Mouse (Mus musculus) adrenal gland, adult (tissue): ENCODE measurements around the gene Arpp21.

ENCODE experiments used
- DNase-seq, 2 experiments: peaks; one replicate each; pipeline ENCODE4 v3.0.0; 2022 to 2023; ENCODE audit warnings: low spot score in 1 of 2; ENCODE audit not compliant: inconsistent age in 2 of 2

The Arpp21 gene

GRCm38 (mm10) chr9:112182738-112183137, 53.0 kb downstream of the Arpp21 start:
- no peak for DNase-seq

DNA sequence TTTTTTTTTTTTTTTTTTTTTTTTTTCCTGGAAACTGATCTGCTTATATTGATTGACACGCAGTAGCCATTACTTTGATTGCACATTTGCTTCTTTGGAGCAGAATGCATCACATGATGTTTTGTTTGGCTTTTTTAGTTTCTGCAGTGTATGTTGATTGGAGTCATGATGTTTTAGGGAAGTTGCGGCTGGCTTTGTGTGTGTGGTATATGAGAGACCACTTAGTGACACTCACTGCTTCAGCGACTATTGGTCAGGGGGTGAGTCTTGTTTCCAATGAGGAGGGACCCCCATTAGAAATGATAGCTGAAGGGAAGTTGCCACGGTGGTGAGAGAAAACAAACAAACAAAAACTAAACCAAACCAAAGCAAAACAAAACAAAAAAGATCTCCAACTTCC, 55.7 kb downstream of the Arpp21 start:
- DNase-seq = no peak

DNA sequence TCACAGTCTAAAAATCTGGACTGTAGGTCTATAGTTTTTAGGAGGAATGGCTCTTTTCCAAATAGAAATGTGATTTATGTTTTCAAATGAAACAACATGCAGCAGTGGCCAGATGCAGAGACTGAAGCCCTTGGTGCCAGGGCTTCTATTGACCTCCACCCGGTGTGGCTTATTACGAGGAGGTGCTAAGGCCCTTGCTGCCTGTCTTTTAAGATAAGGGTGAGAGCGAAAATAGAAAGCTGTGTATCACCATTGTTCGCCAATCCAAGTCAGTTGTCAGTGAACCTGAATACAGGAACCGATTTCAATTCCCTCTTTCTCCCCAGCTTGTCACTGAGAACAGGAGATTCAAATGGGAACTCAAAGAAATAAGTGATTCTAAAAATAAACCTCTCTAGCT, 57.3 kb downstream of the Arpp21 start:
- DNase-seq = peak in 1 of 2 experiments; percentile 19

GRCm38 (mm10) chr9:112177569-112177968, 58.2 kb downstream of the Arpp21 start:
- no peak for DNase-seq

GRCm38 (mm10) chr9:112176317-112176716, 59.4 kb downstream of the Arpp21 start:
- peak; percentile 17 to 48 for DNase-seq

DNA sequence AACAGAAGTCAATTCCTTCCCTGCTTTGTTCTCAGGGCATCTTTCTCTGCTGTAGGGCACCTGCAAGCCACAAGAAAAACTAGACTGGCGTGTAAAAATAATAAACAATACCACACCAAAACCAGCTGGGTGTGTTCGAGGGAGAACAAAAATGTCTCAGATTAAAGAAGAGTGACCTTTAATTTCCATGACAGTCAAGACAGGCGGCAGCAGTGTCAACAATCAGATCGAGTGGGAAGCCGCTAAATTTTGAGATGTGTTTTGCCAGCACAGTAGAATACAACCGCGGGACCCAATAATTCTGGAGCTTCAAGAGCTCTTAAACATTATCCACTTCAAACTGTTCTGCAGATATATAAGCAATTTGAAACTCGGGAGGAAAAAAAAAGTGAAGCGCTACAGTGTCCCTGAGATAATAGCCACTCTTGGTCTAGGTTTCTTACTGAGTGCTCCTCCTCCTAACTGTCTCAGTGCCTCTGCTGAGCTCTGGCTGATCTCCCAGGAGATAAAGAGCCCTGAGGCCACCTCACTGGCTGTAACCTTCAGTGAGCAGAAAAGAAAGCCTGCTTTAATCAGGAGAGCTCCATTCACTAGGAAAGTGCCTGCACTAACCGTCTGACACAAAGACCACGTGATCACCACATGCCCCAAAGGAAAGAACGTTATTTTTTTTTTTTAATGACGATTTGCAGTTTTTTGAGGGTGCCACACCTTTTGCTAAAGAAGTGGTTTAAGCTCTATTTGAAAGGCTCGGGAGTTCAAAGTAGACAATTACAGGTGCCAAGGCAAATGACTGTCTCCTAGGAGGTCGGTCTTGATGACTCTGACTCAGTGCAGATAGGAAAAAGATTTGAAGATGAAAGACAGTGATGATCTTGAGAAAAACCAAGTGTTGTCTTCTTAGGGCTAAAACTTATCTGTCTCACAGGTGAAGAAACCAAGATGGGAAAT, 61.1 kb downstream of the Arpp21 start:
- peak; percentile 62 to 83 for DNase-seq

GRCm38 (mm10) chr9:112173778-112174177, 62.0 kb downstream of the Arpp21 start:
- DNase-seq = no peak

GRCm38 (mm10) chr9:112164677-112165076, 71.1 kb downstream of the Arpp21 start:
- no peak for DNase-seq

DNA sequence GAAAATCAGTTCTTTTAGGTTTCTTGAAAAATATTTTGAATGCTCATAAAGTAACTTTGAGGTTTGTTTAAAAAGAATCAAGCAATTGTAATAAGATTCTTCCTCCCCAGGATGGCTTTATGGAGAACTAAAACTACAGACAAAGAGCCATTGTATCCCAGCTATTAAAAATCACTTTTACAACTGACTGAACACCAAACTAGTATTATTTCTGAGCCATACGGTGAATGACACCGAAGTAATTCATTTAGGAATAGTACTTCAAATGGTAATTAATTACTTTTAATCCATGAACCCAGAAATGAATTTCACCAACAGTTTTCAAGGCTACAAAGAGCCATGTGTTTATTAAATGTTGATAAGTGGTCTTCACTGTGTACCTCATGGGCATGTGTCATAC, 74.8 kb downstream of the Arpp21 start:
- no peak for DNase-seq

DNA sequence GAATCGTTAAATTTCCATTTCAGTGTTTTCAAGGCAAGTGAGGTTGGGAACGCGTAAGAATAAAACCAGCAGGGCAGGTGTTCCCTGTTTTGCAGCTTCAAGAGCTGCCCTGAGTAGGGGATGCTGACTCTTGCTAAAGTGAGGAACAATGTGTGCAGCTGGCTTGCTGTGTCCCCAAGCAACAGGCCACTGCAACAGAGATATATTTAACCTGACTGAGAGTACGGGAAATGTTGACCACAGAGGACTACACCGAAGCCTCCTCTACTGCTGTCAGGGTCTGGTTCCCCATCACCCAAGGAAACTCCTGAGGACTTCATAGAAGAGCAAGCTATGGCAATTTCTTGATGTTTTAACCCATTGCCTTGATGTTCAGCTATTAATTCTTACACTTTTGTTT, 81.8 kb downstream of the Arpp21 start:
- DNase-seq = no peak

DNA sequence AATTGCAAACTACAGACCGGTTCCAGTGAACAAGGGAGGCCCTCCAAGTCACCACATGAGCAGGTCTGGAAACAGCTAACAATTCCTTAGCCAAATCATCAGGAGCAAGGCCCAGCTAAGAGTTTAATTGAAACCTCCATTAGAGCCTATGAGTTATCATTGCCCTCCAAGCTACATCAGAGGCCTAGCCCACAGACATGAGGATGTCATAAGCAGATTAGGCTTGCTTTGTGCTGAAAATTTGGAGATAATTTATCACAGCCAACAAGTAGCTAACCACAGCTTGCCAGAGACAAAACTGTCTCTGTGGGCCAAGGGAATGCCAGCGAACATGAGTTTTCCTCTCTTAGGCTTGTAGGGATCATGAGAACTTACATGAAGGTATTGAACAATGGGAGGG, 83.0 kb downstream of the Arpp21 start:
- no peak for DNase-seq

DNA sequence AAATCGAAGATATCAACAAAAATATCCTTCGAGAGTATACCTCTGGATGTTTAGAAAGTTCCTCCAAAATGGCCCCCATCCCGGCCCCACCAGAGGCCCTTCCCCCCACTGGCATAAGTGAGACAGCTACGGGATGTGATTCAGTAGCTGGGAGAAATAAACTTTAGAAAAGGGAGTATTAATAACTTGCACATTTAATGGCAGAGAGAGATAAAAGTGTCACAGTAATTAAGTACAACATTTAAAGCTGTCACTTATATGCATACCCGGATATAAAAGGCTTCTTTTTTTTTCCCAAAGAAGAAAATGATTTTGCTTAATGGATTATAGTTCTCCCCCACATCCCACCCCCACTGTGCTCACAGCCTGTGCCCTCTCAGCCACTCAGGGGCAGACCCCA, 84.6 kb downstream of the Arpp21 start:
- no peak for DNase-seq

- no peak for DNase-seq
These were observed 95.1 kb downstream of the Arpp21 start for GRCm38 (mm10) chr9:112140658-112141057.

DNA sequence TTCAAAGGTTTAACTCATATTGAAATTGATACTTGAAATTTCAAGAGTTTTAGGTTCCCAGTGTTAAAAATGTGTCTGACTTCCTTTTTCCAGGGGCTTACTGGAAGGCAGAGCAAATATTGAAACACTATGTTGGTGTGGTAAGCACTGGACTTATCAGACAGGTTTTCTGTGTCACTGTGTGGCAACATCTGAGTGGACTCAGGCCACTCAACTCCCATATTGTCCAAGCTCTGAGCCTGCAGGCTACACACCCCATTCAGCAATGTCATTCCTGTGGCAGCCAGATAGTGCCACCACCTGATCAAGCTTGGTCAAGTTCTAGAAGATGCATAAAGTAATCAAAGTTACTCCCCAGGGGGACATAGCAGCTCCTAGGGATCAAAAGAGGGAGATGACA, 97.9 kb downstream of the Arpp21 start:
- no peak for DNase-seq

DNA sequence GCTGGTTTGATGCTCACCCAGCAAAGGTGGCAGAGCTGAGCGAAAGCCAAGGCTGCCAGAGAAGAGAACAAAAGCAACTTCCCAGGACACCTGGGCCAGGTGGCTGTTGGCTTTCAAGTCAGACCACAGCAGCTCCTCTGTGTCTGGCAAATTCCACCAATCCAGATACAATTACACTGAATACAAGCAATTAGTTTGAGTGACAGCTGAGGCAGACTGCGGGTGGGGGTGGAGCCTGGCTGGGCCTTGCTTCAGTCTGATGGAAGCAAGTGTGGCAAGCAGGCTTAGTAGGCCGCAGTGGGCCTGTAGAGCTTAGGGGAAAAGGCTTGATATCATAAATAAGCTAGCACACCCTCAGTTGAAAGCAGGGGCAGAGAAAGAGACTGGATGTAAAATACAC, 104.9 kb downstream of the Arpp21 start:
- no peak for DNase-seq

GRCm38 (mm10) chr9:112124667-112125066, 111.1 kb downstream of the Arpp21 start:
- DNase-seq = no peak

GRCm38 (mm10) chr9:112124184-112124583, 111.6 kb downstream of the Arpp21 start:
- DNase-seq = no peak

DNA sequence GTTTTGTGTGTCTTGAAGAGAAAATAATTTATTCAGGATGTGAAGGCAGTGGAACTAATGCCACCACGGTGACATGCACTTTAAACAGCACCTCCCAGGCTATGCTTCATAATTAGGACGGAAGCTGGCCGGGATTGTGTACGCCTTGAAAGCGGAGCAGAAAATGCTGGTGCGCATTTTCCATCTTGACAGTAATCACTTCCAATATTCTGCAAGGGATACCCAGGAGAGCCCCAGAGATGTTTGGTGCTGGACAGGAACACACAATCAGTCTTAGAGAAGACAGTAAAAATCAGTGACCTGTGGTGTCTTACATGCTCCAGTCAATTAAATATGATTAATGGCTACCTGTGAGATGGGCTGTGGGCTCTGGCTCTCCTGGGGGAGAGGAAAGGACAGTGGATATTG, 112.3 kb downstream of the Arpp21 start:
- DNase-seq = no peak

DNA sequence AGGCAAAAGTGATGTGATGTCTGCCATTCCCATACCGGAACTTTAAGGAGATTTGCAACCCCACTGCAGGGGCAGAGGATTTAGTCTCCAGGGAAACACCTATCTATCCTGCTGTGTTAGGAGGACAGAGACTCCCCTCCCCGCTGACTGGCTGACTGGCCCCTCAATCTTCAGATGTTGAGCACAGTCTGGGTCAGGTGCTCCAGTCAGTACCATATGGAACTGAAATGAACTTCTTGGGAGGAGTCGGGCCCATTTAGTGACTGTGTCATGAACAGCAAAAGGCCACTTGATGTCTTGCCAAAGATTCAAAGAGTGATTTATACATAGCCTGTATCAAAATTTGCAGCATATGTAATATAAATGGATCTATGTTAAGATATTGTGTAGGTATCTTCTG, 116.2 kb downstream of the Arpp21 start:
- no peak for DNase-seq

DNA sequence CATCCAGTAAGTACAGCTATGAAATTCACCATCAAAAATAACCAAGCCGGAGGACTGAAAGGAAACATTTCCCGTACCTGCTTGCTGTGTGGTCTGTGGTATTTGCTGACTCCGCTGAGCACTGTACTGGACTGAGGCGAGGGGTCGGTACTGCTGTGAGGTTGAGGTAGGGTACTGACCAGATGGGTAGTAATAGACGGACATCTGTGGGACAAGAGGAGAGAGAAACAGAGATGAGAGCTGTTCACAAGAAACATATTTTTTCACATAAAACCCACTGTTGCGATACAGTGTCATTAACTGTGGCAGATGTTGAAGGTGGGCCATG, 116.7 kb downstream of the Arpp21 start:
- no peak for DNase-seq

DNA sequence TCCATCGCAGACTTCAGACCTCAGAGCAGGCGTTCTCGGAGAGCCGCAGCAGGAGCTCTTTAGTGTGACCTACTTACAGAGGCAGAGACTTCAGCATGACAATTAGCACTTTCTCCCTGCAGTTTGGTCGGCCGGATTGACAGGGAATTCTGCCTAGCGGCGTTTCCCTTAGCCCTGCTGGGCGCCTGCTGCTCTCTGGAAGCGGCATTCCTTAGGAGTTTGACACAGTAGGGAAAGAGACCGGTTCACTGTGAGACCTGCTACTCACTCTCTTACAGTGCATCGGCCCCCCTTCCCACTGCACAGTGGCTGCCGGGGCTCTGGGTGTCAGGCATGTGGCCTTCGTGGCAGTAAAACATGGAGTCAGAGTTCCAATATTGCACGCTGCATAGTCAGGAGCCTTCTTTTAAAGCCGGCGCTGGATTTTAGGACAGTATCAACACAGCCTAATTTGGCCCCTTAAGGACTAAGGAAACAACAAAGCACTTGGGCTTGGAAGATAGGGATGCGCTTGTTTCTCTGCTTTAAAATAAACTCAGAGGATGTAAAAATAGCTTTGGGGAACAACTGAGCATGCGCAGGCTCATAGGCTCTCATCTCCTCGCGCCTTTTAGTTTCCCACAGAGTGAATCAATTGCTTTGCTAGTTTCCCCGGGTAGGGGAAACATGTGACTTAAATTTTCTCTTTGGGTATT, 117.2 kb downstream of the Arpp21 start:
- DNase-seq = peak in 1 of 2 experiments; percentile 21

- DNase-seq = no peak
These were observed 117.9 kb downstream of the Arpp21 start for GRCm38 (mm10) chr9:112117632-112118410.
